Mouse (Mus musculus) layer of hippocampus, postnatal 10 days (tissue): ENCODE measurements around the gene Ube2cbp. TPM values are rescaled to one million over a fixed set of nuclear protein-coding genes. Genes with fewer than 3 reads are reported as not detected.
A peak's percentile ranks its signal among the peaks of the same experiment; 100 is the strongest.

Experiments used
- DNase-seq, 2 experiments: peaks; one replicate each; pipeline ENCODE4 v3.0.0; 2021; ENCODE audit warnings: low spot score in 2 of 2
- long read RNA-seq: library from polyadenylated mRNA; stranded (forward); transcript quantifications from one replicate; pipeline ENCODE4 v2.0.0, GENCODE M21; 2023
- total RNA-seq, 2 experiments: library from RNA; stranded (reverse); gene quantifications; 2 replicates each; pipeline ENCODE4 v1.2.3; 2021

Gene Ube2cbp
- 1 to 10 TPM; 3.8 to 3.9 TPM for total RNA-seq
- long read RNA-seq, partial matches to known transcripts = 0 of 8 reads
- long read RNA-seq, other reads (novel, unspliced or antisense) = 5 of 8 reads

DNA sequence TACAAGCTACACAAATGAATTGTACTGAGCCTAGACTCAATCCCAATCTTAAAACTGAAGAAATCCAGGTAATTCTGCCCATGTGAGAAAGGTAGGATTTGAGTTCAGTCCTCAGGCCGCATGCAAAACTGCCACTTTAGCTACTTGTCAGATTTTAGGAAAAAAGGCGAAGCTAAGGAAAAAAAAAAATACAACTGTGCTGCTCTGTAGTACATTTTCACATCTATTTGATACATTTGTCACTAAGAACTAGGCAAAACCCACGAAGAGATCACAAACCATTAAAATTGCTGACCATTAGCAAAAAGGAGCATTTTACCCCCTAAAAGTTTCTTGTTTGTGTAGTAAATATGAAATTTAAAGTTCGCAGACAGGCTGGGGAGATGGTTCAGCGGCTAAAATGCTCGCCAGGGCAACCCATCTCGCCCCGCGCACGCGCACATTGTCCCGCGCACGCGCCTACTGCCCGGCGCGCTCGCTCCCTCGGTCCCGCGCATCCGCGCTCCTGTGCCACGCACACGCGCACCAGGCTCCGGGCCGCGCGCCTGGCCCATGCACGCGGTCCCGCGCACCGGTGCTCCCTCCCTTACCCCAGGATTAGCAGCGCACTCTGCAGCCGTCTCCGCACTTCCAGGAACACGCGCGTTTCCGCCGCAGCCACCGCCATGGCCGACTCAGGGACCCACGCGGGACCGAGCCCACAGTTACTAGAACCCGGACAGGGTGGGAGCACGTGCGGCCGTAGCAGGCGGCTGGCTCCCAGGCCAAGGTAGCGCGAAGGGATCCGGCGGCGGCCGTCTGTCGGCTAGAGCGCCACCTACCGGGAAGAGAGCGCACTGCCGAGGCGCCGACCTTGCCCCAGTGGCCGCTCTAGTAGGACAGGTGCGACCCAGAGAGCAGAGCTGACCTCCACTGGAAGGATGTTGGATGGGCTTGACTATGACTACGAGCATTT, at the start of gene Ube2cbp:
Gene Ube2cbp, minus strand, starts transcription at position 800 of the 955 bp plus-strand sequence.
- peak; percentile 87 to 92 for DNase-seq

GRCm38 (mm10) chr9:86514390-86514789, 49.6 kb upstream of the Ube2cbp start:
- no peak for DNase-seq

GRCm38 (mm10) chr9:86513733-86514132, 49.0 kb upstream of the Ube2cbp start:
- no peak for DNase-seq

GRCm38 (mm10) chr9:86507437-86507836, 42.7 kb upstream of the Ube2cbp start:
- DNase-seq = no peak

GRCm38 (mm10) chr9:86499083-86499482, 34.3 kb upstream of the Ube2cbp start:
- no peak for DNase-seq

GRCm38 (mm10) chr9:86496261-86496660, 31.5 kb upstream of the Ube2cbp start:
- no peak for DNase-seq

GRCm38 (mm10) chr9:86491740-86492139, 27.0 kb upstream of the Ube2cbp start:
- DNase-seq = no peak

DNA sequence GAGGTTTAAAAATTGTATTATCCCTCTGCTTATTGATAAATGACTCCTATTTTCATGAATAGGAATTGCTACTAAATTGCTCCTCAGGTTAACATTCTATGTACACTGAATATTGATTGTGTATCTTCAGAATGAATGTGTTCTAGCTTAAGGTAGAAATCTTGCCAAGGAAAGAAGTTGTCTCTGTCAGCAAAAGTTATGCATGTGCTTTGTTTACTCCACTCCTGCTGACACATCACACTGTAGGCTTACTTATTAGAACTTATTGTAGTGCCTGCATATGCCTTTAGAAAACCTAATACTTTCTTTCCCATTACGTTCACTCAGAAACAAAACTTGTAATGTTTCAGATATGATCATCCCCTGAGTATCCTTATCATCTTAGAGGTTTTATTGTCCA, 17.5 kb upstream of the Ube2cbp start:
- no peak for DNase-seq

DNA sequence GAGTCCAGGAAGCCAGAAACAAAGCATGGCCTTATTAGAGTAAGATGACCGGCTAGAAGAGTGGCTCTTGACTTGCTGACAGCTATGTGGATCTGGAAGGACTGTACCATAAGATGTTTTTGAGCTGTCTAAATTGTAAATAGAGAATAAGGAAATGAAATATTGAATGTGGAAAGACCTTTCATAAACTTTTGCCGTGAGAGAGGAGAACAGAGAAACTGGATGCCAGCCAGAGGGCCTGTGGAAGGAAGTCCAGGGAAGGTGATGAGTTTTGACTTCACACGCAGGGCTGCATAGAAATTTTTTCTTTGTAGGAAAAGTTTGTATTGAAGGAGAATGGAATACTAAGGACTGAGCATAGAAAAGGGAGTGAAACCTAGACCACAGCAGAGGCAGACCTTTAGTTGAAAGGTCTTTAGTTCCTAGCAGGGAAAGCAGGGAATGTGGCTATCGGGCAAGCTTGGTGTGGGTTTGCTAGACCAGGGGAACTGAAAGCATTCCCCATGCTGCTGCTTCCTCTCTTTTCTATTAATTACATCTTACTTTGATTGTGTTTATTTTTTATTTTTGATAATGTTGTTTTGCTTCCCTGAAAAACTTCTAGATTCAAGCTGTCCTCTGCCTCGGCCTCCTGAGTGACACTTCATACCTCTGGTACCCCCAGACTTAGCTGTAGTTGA, 13.8 kb upstream of the Ube2cbp start:
- DNase-seq = no peak

GRCm38 (mm10) chr9:86476763-86477162, 12.0 kb upstream of the Ube2cbp start:
- no peak for DNase-seq

GRCm38 (mm10) chr9:86475956-86476355, 11.2 kb upstream of the Ube2cbp start:
- DNase-seq = no peak

GRCm38 (mm10) chr9:86466990-86467870, 2.5 kb upstream of the Ube2cbp start, which contains the start of gene Dop1a:
Dop1a (plus strand) TSS chr9:86467154.
- DNase-seq = peak; percentile 93 to 96

- no peak for DNase-seq
These were observed 11.1 kb downstream of the Ube2cbp start for GRCm38 (mm10) chr9:86453626-86454025.

GRCm38 (mm10) chr9:86451617-86452016, 13.1 kb downstream of the Ube2cbp start:
- peak; percentile 74 to 78 for DNase-seq

GRCm38 (mm10) chr9:86451094-86451493, 13.7 kb downstream of the Ube2cbp start:
- DNase-seq = no peak

DNA sequence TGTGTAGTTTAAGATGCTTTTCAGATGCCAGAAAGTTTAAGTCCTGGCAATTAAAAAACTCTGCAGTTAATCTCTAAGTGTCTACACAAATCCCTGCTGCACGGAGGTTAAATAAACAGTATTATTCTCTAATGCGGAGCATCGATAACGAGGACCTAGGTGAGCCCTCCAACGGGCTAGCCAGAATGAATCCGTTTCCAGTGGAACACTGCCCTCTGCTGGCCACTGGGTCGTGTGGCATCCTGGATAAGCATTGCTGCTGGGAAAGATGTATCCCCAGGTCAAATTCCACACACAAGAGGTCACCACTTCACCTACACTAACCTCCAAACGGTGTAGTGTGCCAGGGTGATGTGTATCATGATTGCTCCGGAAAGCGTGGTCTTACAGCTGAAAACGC, 15.2 kb downstream of the Ube2cbp start:
- DNase-seq = peak; percentile 87 to 88

- no peak for DNase-seq
These were observed 17.3 kb downstream of the Ube2cbp start for GRCm38 (mm10) chr9:86447431-86447830.

DNA sequence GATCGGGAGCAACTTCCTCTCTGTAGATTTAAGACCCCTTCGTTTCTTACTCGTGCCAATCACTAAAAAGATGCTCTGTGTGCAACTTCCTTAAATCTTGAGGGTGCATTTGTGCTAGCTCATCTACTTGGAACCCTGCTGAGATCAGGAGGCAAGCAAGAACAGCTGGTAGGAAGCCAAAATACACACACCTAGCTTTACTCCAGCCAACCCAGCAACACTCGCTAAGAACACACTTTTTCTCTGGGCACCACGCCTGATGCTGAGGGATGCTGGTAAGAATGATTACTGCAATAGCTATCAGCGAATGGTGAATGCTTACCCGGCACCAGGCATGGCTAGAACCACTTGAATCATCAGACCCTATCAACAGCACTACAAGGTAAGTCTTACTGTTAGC, 17.9 kb downstream of the Ube2cbp start:
- DNase-seq = no peak

DNA sequence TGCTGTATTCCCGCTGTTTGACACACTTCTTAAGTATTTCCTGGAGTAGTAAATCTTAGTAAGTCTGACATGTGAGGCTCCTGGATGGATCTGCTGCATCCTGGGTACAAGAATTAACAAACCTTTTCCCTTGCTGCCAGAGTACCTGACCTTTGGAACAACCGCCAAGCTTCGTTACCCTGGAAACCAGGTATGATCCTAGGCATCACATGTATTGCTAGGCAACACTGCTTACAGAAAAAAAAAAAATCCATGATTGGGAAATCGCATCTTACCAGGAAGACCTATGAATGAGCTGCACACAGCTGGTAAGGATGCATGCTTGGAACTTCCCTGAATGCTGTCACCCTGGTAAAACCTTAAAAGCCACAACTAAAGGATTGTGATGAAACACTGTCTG, 22.5 kb downstream of the Ube2cbp start:
- no peak for DNase-seq

DNA sequence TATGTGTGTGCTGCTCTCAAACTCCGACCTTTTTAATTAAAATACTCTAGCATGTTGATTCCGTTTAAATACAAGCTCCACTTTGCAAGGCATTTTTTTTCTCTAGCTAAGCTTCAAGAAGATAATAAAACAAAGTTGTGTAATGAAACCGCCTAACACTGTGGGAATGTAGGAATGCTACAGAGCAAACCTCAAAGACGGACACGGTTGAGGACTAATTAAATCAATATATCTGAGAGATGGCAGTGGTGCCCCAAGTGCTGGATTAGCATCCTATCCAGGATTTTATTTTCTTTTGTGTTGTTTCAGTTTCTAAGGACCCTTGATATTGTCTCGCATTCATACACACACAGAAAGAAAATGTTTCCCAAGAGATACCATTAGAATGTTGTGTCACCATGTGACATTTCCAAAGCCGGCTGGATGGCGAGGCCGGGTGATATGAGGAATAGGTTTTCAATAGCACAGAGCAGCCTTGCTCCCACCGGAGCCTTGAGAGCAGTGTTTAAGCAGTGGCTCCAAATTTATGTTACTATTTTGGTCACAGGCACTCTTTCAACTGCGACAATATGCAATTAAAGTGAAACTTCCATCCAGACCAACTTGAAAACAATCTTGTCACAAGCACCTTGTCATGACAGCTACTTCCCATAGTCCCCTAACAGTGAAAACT, 26.3 kb downstream of the Ube2cbp start:
- no peak for DNase-seq
